Mouse (Mus musculus) kidney, embryonic 16.5 days (tissue): ENCODE measurements around the gene Hspe1. TPM values are rescaled to one million over a fixed set of nuclear protein-coding genes. Genes with fewer than 3 reads are reported as not detected.

Experiments used
- ATAC-seq: fragments of 200-750 bp; cut with Nextera tagmentation; 2 replicates; pipeline ENCODE4 v1.8.0; 2017; ENCODE audit warnings: moderate TSS enrichment; ENCODE audit not compliant: low FRiP score, low TSS enrichment
- H3K27ac ChIP-seq: fragments of 300-500 bp; sonication (generic); 2 replicates; pipeline ENCODE4 v1.5.1; 2014; ENCODE audit warnings: low read length
- H3K27me3 ChIP-seq: fragments of 300-500 bp; sonication (generic); 2 replicates; pipeline ENCODE4 v1.6.1; 2014; ENCODE audit warnings: low read length, control low read depth, mixed read lengths; ENCODE audit not compliant: insufficient read depth
- H3K36me3 ChIP-seq: fragments of 300-500 bp; sonication (generic); 2 replicates; pipeline ENCODE4 v1.6.1; 2014; ENCODE audit warnings: low read length, control low read depth, mixed read lengths; ENCODE audit not compliant: insufficient read depth
- H3K4me1 ChIP-seq: fragments of 300-500 bp; sonication (generic); 2 replicates; pipeline ENCODE4 v1.6.1; 2014; ENCODE audit warnings: low read length, control low read depth, mixed read lengths; ENCODE audit not compliant: insufficient read depth
- H3K4me2 ChIP-seq: fragments of 300-500 bp; sonication (generic); replicated peaks from 2 replicates; pipeline ENCODE4 v1.6.1; 2014; ENCODE audit warnings: low read depth, low read length
- H3K4me3 ChIP-seq: fragments of 300-500 bp; sonication (generic); 2 replicates; pipeline ENCODE4 v1.5.1; 2014; ENCODE audit warnings: mild to moderate bottlenecking, low read length
- H3K9ac ChIP-seq: fragments of 300-500 bp; sonication (generic); replicated peaks from 2 replicates; pipeline ENCODE4 v1.6.1; 2014; ENCODE audit warnings: low read length
- H3K9me3 ChIP-seq: fragments of 300-500 bp; sonication (generic); 2 replicates; pipeline ENCODE4 v1.6.1; 2016; ENCODE audit warnings: low read length, control low read depth
- WGBS: fragments of 180-500 bp; shearing (Covaris S2); extraction: QIAGEN DNeasy Blood & Tissue Kit; methylation state at CpG from one replicate; pipeline ENCODE4 v1.1.7; 2014; 5-methylcytosine and 5-hydroxymethylcytosine counted together
- polyA plus RNA-seq: library from polyadenylated mRNA; unstranded; fragments of >200 nt; fragmentation: Nextera tagmentation; extraction: Ambion mirVana; gene quantifications from 2 replicates; pipeline ENCODE4 v1.2.1, GENCODE M21; 2015

Gene Hspe1
- polyA plus RNA-seq, result 404 and 411 TPM in 2 replicates

DNA sequence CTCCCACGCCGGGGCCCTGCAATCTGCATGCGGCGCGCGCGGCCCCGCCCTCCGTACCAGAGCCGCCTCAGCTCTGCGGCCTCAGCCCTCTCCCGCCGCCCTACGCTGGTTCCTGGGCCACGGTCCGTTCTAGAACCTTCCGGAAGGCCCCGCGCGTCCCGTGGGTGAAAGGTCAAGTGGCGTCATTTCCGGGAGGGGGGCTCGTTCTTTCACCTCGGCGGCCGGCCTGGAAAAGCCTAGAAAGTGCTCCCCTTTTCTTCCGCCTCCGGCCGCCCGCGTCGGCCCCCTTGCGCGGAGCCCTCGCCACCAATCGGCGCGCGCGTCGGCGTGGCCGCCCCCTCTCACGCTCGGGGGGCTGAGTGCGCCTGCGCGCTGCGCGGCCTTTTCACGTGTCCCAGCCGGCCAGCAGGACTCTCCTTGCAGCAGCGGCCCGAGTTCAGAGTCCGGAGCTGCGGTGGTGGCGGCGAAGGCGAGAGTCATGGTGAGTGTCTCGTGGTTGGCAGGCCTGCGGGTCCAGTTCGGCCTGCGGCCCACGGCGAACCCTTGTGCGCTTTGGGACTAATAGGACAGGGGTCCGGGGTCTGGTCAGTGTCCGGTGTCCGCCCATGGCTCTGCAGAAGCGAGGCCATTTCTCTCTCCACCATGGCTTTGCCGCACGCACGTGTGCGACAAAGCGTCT lies at the start of gene Hspe1, which contains the start of gene Hspd1:
Hspe1 (plus strand) TSS at position 201 of the 679 bp plus-strand sequence.
Hspd1 (minus strand) TSS at position 312 of the 679 bp plus-strand sequence.
- Histone ChIP-seq H3K4me1 (peaks cover 30% of the 10 kb centered on the region), H3K27me3 (no peaks in the 10 kb centered on the region), H3K9ac (peak within 1 kb of the TSS; percentile 98), H3K36me3 (peaks cover 33% of the 10 kb centered on the region), H3K4me2 (peak within 1 kb of the TSS; percentile 81), H3K9me3 (no peaks in the 10 kb centered on the region), H3K4me3 (peak within 1 kb of the TSS; percentile 97), H3K27ac (peak within 1 kb of the TSS; percentile 97)
- peak; percentile 96 for ATAC-seq
- WGBS, result under 1% methylated on average over 62 of the region's 76 CpGs

DNA sequence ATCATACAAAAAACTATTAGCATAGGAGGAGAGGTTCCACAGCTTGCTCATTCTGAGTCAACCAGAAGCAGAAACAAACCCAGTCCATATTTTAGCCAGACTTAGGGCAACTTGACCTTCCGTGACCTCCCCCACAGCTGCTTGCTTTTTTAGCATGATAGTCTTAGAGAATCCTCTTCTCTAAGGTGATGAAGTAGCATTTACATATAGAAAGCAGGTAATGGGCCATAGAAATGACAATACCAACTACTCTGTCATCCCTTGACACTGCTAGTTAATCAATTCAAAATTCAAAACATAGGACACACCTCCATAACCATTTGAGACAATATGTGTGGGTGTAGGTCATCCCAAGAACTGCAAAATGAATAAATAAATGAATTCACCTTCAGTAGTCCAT lies 48.0 kb upstream of the Hspe1 start:
- no peak overlapping the region for H3K9ac ChIP-seq
- no peak overlapping the region for H3K27ac ChIP-seq
- no peak overlapping the region for H3K4me3 ChIP-seq
- H3K36me3 ChIP-seq, result no peaks in the 10 kb centered on the region
- WGBS, result 76% methylated on average over 1 of the region's 1 CpGs
- no peak overlapping the region for H3K4me2 ChIP-seq
- H3K27me3 ChIP-seq, result no peaks in the 10 kb centered on the region
- H3K9me3 ChIP-seq, result peaks cover 10% of the 10 kb centered on the region
- no peak for ATAC-seq
- no peaks in the 10 kb centered on the region for H3K4me1 ChIP-seq

DNA sequence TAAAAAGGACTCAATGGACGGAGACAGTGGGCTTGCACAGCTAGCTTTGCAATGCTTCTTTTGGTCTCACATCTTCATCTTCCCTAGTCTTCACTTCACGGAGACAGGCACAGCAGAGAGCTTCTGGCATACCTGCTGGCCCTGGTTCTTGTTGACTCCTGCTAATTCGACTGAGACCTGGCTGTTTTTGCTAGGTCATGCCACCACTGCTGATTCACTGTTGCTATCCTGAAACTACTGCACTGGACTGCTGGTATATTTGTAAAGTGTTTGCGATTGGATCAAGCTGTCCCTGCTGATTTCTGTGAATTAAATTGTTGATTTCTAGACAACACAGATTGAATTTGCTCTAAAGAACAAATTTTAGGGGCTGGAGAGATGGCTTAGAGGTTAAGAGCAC lies 46.2 kb upstream of the Hspe1 start:
- H3K27ac ChIP-seq, result no peak overlapping the region
- H3K9me3 ChIP-seq, result peaks cover 10% of the 10 kb centered on the region
- no peak overlapping the region for H3K9ac ChIP-seq
- H3K36me3 ChIP-seq, result no peaks in the 10 kb centered on the region
- 90% methylated on average over 4 of the region's 4 CpGs for WGBS
- no peaks in the 10 kb centered on the region for H3K27me3 ChIP-seq
- ATAC-seq, result no peak
- no peak overlapping the region for H3K4me3 ChIP-seq
- H3K4me2 ChIP-seq, result no peak overlapping the region
- H3K4me1 ChIP-seq, result no peaks in the 10 kb centered on the region

DNA sequence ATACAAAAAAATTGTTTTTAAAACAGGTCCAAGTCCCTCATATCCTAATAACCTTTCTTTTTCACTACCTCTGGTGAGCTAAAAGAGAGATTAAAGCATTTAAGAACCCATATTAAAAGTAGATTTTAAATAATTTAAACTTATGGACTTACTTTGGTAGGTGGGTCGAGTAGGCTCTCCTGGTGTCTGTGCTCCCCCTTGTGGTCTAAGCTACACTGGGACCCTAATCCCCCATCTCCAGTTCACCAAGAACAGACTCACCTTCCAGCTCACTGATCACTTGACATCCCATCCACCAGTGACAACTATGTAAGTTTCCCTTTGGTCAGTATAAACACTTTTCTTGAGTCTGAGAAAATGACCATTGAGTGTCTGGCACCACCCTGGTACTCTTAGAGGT lies 45.7 kb upstream of the Hspe1 start:
- H3K4me2 ChIP-seq, result no peak overlapping the region
- peaks cover 10% of the 10 kb centered on the region for H3K9me3 ChIP-seq
- no peak overlapping the region for H3K27ac ChIP-seq
- H3K4me3 ChIP-seq, result no peak overlapping the region
- no peaks in the 10 kb centered on the region for H3K27me3 ChIP-seq
- no peaks in the 10 kb centered on the region for H3K36me3 ChIP-seq
- no peak overlapping the region for H3K9ac ChIP-seq
- WGBS, result 76% methylated on average over 1 of the region's 1 CpGs
- H3K4me1 ChIP-seq, result no peaks in the 10 kb centered on the region
- no peak for ATAC-seq

DNA sequence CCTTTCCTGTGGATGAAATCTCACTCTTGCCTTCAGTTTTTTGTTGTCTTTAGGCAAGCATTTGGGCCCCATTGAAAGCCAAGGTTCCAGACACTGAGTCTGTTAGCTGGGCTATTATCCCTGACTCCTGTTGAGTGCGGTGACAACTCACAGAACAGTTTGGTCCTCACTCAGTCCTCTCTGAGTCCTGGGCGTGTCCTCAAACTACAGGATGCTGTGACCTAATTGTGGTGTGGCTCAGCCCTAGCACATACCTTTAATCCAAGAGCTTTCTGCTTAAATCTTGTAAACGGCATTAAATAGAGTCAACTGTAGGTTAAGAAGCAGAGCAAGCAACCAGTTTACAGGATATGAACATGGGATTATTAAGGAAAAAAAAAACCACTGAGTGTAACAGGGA lies 44.8 kb upstream of the Hspe1 start:
- WGBS, result 77% methylated on average over 3 of the region's 3 CpGs
- Histone ChIP-seq H3K27me3 (no peaks in the 10 kb centered on the region), H3K27ac (no peak overlapping the region), H3K4me1 (no peaks in the 10 kb centered on the region), H3K4me3 (no peak overlapping the region), H3K36me3 (no peaks in the 10 kb centered on the region), H3K9ac (no peak overlapping the region), H3K9me3 (peaks cover 10% of the 10 kb centered on the region), H3K4me2 (no peak overlapping the region)
- ATAC-seq, result no peak

DNA sequence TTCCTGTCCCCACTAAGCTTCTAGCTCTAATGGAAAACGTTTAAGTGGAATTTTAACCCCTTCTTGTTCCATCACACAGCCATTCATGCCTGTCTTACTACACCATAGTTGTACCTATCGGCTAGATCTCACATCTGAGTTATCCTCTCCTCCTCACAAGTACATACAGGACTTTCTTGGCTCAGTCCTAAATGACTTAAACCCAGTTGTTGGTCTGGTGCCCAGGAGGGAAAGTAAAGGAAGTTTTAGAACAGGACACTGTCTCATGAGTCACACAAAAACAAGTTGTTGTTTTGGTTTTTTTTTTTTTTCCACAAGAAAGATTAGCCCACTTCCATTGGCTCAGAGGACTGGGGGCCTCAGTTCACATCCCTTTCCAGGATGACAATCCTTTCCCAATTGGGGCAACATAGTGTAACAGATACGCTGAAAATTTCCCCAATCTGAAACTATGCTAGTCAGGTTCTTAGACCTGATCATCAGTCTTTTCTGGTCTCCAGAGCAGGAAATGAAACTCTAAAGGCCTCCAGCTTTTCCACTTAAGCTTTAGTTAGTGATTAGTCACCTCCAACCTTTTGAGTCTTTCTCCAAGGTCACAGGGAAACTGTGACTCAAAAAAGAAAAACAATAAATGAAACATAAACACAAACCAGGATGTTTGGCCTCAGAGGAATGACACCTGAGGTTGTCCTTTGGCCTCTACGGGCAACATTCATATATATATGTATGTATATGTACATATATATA lies 38.9 kb upstream of the Hspe1 start:
- H3K27ac ChIP-seq, result no peak overlapping the region
- no peak overlapping the region for H3K4me3 ChIP-seq
- whole genome bisulfite sequencing, result 62% methylated on average over 4 of the region's 4 CpGs
- no peaks in the 10 kb centered on the region for H3K36me3 ChIP-seq
- ATAC-seq, result no peak
- no peak overlapping the region for H3K4me2 ChIP-seq
- no peaks in the 10 kb centered on the region for H3K27me3 ChIP-seq
- no peaks in the 10 kb centered on the region for H3K9me3 ChIP-seq
- H3K4me1 ChIP-seq, result peaks cover 10% of the 10 kb centered on the region
- no peak overlapping the region for H3K9ac ChIP-seq

DNA sequence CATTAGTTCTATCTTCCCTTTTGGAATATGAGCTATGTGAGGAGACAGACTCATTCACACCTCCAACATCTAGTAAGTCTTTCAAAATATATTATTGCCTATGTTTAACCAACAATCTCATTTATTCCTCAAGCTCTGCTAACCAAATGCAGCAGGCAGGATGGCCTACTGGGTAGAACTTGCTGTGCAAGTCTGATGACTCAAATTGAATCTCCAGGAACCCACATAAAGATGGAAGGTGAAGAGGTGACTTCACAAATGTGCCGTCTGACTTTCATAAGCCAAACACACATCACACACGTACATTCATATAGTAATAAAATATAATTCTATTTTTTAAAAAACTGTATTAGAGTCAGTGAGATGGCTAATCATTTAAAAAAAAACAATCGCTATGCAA lies 36.3 kb upstream of the Hspe1 start:
- ATAC-seq, result no peak
- Histone ChIP-seq H3K27ac (no peak overlapping the region), H3K4me1 (peaks cover 10% of the 10 kb centered on the region), H3K9me3 (no peaks in the 10 kb centered on the region), H3K4me3 (peak overlapping the region; percentile 79), H3K27me3 (no peaks in the 10 kb centered on the region), H3K9ac (peak overlapping the region; percentile 69; the same call in 1 of the 2 replicates), H3K36me3 (no peaks in the 10 kb centered on the region), H3K4me2 (peak overlapping the region; percentile 93)
- WGBS, result 70% methylated on average over 3 of the region's 3 CpGs

DNA sequence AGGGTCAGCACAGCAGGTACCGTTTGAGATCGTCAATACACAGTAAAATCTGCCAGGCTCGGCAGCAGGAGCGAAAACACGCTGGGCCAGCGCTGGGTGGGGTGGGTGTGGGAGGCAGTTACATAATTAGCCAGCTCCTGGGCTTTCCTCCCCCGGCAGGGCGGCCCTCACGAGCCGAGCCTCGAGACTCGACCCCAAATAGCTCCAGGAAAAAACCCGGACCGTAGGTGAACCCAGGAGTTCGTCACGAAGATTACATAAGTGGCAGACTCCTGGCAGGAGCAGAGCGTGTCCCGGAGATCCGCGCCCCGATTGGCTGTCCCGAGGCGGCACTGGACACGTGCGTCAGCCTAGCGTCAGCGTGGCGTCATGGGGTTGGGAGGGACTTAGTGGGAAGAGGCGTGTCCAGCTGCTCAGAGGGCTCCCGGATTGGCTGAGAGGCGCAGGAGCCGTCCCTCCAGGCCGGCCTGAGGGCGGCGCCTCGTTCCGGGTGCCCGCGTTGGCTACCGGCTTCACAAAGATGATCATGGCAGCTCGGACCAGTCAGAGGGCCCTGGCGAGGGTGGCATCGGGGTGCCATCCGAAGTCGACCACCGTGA lies 35.5 kb upstream of the Hspe1 start, which contains the start of gene Coq10b:
Coq10b (plus strand) TSS at position 416 of the 599 bp plus-strand sequence.
- ATAC-seq, result peak; percentile 100
- Histone ChIP-seq H3K36me3 (no peaks in the 10 kb centered on the region), H3K27ac (peak within 1 kb of the TSS; percentile 77), H3K27me3 (no peaks in the 10 kb centered on the region), H3K9me3 (no peaks in the 10 kb centered on the region), H3K4me1 (peaks cover 10% of the 10 kb centered on the region), H3K9ac (peak within 1 kb of the TSS; percentile 78), H3K4me3 (peak within 1 kb of the TSS; percentile 79), H3K4me2 (peak within 1 kb of the TSS; percentile 93)
- under 1% methylated on average over 44 of the region's 46 CpGs for WGBS

DNA sequence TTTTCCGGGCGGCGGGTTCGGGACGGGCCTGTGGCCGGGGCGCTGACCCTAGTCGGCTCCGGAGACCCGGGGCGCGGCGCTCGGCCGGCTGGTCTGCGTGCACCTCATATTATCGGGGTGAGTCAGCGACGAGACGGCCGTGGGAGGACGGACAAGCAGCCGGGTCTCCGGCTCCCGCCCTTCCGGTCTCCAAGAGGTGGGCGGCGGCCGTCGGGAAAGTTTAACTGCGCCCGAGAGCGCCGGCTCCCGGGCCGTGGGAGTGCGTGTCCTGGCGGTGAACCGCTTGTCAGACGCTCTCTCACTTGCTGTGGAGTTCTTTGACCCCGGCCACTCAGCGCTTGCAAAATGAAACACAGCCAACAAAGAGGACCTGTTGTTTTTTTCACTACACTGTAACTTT lies 34.9 kb upstream of the Hspe1 start:
- Histone ChIP-seq H3K9me3 (no peaks in the 10 kb centered on the region), H3K27ac (peak overlapping the region; percentile 77), H3K4me3 (peak overlapping the region; percentile 79), H3K36me3 (no peaks in the 10 kb centered on the region), H3K4me1 (peaks cover 10% of the 10 kb centered on the region), H3K27me3 (no peaks in the 10 kb centered on the region), H3K4me2 (peak overlapping the region; percentile 63), H3K9ac (peak overlapping the region; percentile 78)
- WGBS, result under 1% methylated on average over 42 of the region's 42 CpGs
- peak; percentile 70 for ATAC-seq
